Mouse (Mus musculus) megakaryocyte-erythroid progenitor cell, adult 5-6 weeks (primary cell): ENCODE measurements around the gene Lrcol1. TPM values are rescaled to one million over a fixed set of nuclear protein-coding genes. Genes with fewer than 3 reads are reported as not detected.
A peak's percentile ranks its signal among the peaks of the same experiment; 100 is the strongest.

Experiments used
- ATAC-seq: replicated peaks from 2 replicates; pipeline ENCODE4 v1.8.0; 2016; ENCODE audit warnings: mild to moderate bottlenecking, inconsistent platforms; ENCODE audit not compliant: severe bottlenecking, poor library complexity, low FRiP score, low TSS enrichment
- total RNA-seq, 2 experiments: library from RNA; stranded (forward) in 1 of 2; stranded (reverse) in 1 of 2; fragments of 200-1000, 215-1000 nt in 1 of 2; fragments of >200 nt in 1 of 2; fragmentation: Nextera tagmentation in 1 of 2; gene quantifications; 2 replicates each; pipeline ENCODE4 v1.2.3; 2014 to 2017

Gene Lrcol1
- total RNA-seq (2014; fragmentation: Nextera tagmentation) = not detected in 2 replicates
- total RNA-seq (2017) = not detected in 2 replicates

GRCm38 (mm10) chr5:110344524-110344923 is at the start of gene Lrcol1:
Lrcol1 (plus strand) TSS chr5:110344730.
- ATAC-seq = no peak

- ATAC-seq = no peak
These were observed 47.9 kb upstream of the Lrcol1 start for GRCm38 (mm10) chr5:110296637-110297036.

- ATAC-seq = no peak
These were observed 43.9 kb upstream of the Lrcol1 start for GRCm38 (mm10) chr5:110300591-110300990.

- ATAC-seq = no peak
These were observed 35.7 kb upstream of the Lrcol1 start for GRCm38 (mm10) chr5:110308861-110309260.

GRCm38 (mm10) chr5:110313127-110313526 is 31.4 kb upstream of the Lrcol1 start:
- ATAC-seq = no peak

GRCm38 (mm10) chr5:110330508-110330907 is 14.0 kb upstream of the Lrcol1 start:
- ATAC-seq = no peak

GRCm38 (mm10) chr5:110338792-110339191 is 5.7 kb upstream of the Lrcol1 start:
- no peak for ATAC-seq

- peak; percentile 78 for ATAC-seq
These were observed 1.8 kb upstream of the Lrcol1 start, which contains the start of gene P2rx2 for GRCm38 (mm10) chr5:110342648-110343284. P2rx2 (minus strand) TSS chr5:110343212.

GRCm38 (mm10) chr5:110345553-110345952 is 1.0 kb downstream of the Lrcol1 start:
- ATAC-seq = no peak

- no peak for ATAC-seq
These were observed 2.5 kb downstream of the Lrcol1 start for GRCm38 (mm10) chr5:110347006-110347405.

- peak; percentile 72 for ATAC-seq
These were observed 10.2 kb downstream of the Lrcol1 start for GRCm38 (mm10) chr5:110354716-110355115.

GRCm38 (mm10) chr5:110357531-110358179 is 13.1 kb downstream of the Lrcol1 start:
- ATAC-seq = peak; percentile 71

- ATAC-seq = no peak
These were observed 16.9 kb downstream of the Lrcol1 start for GRCm38 (mm10) chr5:110361465-110361864.

- no peak; the same call in 1 of the 2 replicates for ATAC-seq
These were observed 18.3 kb downstream of the Lrcol1 start for GRCm38 (mm10) chr5:110362813-110363178.

GRCm38 (mm10) chr5:110363179-110363821 is 18.8 kb downstream of the Lrcol1 start:
- peak; percentile 80 for ATAC-seq

- no peak; the same call in 1 of the 2 replicates for ATAC-seq
These were observed 19.5 kb downstream of the Lrcol1 start for GRCm38 (mm10) chr5:110363822-110364545.

GRCm38 (mm10) chr5:110376802-110377433 is 32.4 kb downstream of the Lrcol1 start:
- peak; percentile 64; the same call in 1 of the 2 replicates for ATAC-seq

GRCm38 (mm10) chr5:110378181-110378583 is 33.7 kb downstream of the Lrcol1 start:
- no peak for ATAC-seq

GRCm38 (mm10) chr5:110379086-110379485 is 34.6 kb downstream of the Lrcol1 start:
- ATAC-seq = no peak
